Mouse (Mus musculus): ENCODE results near the gene Nfib. TPM values are rescaled to one million over a fixed set of nuclear protein-coding genes. Genes with fewer than 3 reads are reported as not detected.

Nfib gene
- polyA plus RNA-seq, 1 experiment: 3.9 TPM

DNA sequence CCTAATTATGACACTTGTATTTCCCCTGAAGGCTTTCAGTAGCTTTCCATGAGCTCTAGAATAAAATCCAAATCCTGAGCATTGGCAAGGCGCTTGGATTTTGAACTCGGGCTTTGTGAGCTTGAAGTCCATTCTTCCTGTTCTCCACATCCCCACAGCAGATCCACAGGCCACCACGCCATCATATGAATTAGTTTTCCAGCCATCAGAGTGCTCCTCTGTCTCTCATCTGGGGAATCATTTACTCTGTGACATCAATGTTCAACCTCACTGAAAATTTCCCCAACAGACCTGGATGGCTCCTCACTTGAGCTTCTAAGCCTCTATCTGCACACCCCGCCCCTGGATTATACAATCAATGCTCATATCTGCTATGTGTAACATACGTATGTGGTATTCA, 262.1 kb downstream of the Nfib start:
- Histone ChIP-seq H3K36me3 (ENCODE audit: control insufficient read depth, insufficient read depth, low read length) (no peaks in the 10 kb centered on the region), H3K27me3 (ENCODE audit: control insufficient read depth, insufficient read depth, low read length) (no peaks in the 10 kb centered on the region), H3K27ac (ENCODE audit: control insufficient read depth, insufficient read depth, low read length) (no peak overlapping the region), H3K4me1 (replicated peaks; ENCODE audit: control insufficient read depth, insufficient read depth, low read length) (no peaks in the 10 kb centered on the region), H3K4me3 (ENCODE audit: control insufficient read depth, insufficient read depth, low read length) (no peak overlapping the region)
- TF ChIP-seq POLR2A (IDR thresholded peaks at IDR 0.05; ENCODE audit: control insufficient read depth, extremely low read depth, insufficient read depth, low read length, poor library complexity): no peak
- TF ChIP-seq CTCF (IDR thresholded peaks at IDR 0.05; ENCODE audit: borderline replicate concordance, control insufficient read depth, extremely low read depth, insufficient read depth, low read length, poor library complexity): no peak
- DNase-seq: no peak
- WGBS: 95% methylated on average over 5 of the region's 5 CpGs

GRCm38 (mm10) chr4:82443003-82443402, 262.5 kb downstream of the Nfib start:
- Histone ChIP-seq H3K4me1 (replicated peaks; ENCODE audit: control insufficient read depth, insufficient read depth, low read length) (no peaks in the 10 kb centered on the region), H3K27me3 (ENCODE audit: control insufficient read depth, insufficient read depth, low read length) (no peaks in the 10 kb centered on the region), H3K27ac (ENCODE audit: control insufficient read depth, insufficient read depth, low read length) (no peak overlapping the region), H3K4me3 (ENCODE audit: control insufficient read depth, insufficient read depth, low read length) (no peak overlapping the region), H3K36me3 (ENCODE audit: control insufficient read depth, insufficient read depth, low read length) (no peaks in the 10 kb centered on the region)
- 94% methylated on average over 5 of the region's 5 CpGs for WGBS
- no peak for DNase-seq
- TF ChIP-seq CTCF (IDR thresholded peaks at IDR 0.05; ENCODE audit: borderline replicate concordance, control insufficient read depth, extremely low read depth, insufficient read depth, low read length, poor library complexity) (no peak), POLR2A (IDR thresholded peaks at IDR 0.05; ENCODE audit: control insufficient read depth, extremely low read depth, insufficient read depth, low read length, poor library complexity) (no peak)

GRCm38 (mm10) chr4:82440606-82441005, 264.9 kb downstream of the Nfib start:
- 89% methylated on average over 2 of the region's 2 CpGs for WGBS
- TF ChIP-seq POLR2A (IDR thresholded peaks at IDR 0.05; ENCODE audit: control insufficient read depth, extremely low read depth, insufficient read depth, low read length, poor library complexity) (no peak), CTCF (IDR thresholded peaks at IDR 0.05; ENCODE audit: borderline replicate concordance, control insufficient read depth, extremely low read depth, insufficient read depth, low read length, poor library complexity) (no peak)
- no peak for DNase-seq
- Histone ChIP-seq H3K4me1 (replicated peaks; ENCODE audit: control insufficient read depth, insufficient read depth, low read length) (no peaks in the 10 kb centered on the region), H3K4me3 (ENCODE audit: control insufficient read depth, insufficient read depth, low read length) (no peak overlapping the region), H3K27ac (ENCODE audit: control insufficient read depth, insufficient read depth, low read length) (no peak overlapping the region), H3K36me3 (ENCODE audit: control insufficient read depth, insufficient read depth, low read length) (no peaks in the 10 kb centered on the region), H3K27me3 (ENCODE audit: control insufficient read depth, insufficient read depth, low read length) (no peaks in the 10 kb centered on the region)

GRCm38 (mm10) chr4:82439813-82440212, 265.7 kb downstream of the Nfib start:
- no peak for TF ChIP-seq POLR2A (IDR thresholded peaks at IDR 0.05; ENCODE audit: control insufficient read depth, extremely low read depth, insufficient read depth, low read length, poor library complexity)
- no peak for TF ChIP-seq CTCF (IDR thresholded peaks at IDR 0.05; ENCODE audit: borderline replicate concordance, control insufficient read depth, extremely low read depth, insufficient read depth, low read length, poor library complexity)
- Histone ChIP-seq H3K4me1 (replicated peaks; ENCODE audit: control insufficient read depth, insufficient read depth, low read length) (no peaks in the 10 kb centered on the region), H3K27me3 (ENCODE audit: control insufficient read depth, insufficient read depth, low read length) (no peaks in the 10 kb centered on the region), H3K4me3 (ENCODE audit: control insufficient read depth, insufficient read depth, low read length) (no peak overlapping the region), H3K36me3 (ENCODE audit: control insufficient read depth, insufficient read depth, low read length) (no peaks in the 10 kb centered on the region), H3K27ac (ENCODE audit: control insufficient read depth, insufficient read depth, low read length) (no peak overlapping the region)
- no peak for DNase-seq
- 91% methylated on average over 8 of the region's 8 CpGs for WGBS

- WGBS: 95% methylated on average over 5 of the region's 5 CpGs
- Histone ChIP-seq H3K4me1 (replicated peaks; ENCODE audit: control insufficient read depth, insufficient read depth, low read length) (no peaks in the 10 kb centered on the region), H3K27ac (ENCODE audit: control insufficient read depth, insufficient read depth, low read length) (no peak overlapping the region), H3K4me3 (ENCODE audit: control insufficient read depth, insufficient read depth, low read length) (no peak overlapping the region), H3K27me3 (ENCODE audit: control insufficient read depth, insufficient read depth, low read length) (no peaks in the 10 kb centered on the region), H3K36me3 (ENCODE audit: control insufficient read depth, insufficient read depth, low read length) (no peaks in the 10 kb centered on the region)
- no peak for DNase-seq
- TF ChIP-seq CTCF (IDR thresholded peaks at IDR 0.05; ENCODE audit: borderline replicate concordance, control insufficient read depth, extremely low read depth, insufficient read depth, low read length, poor library complexity): no peak
- TF ChIP-seq POLR2A (IDR thresholded peaks at IDR 0.05; ENCODE audit: control insufficient read depth, extremely low read depth, insufficient read depth, low read length, poor library complexity): no peak
These were observed 266.9 kb downstream of the Nfib start for GRCm38 (mm10) chr4:82438631-82439030.

- TF ChIP-seq CTCF (IDR thresholded peaks at IDR 0.05; ENCODE audit: borderline replicate concordance, control insufficient read depth, extremely low read depth, insufficient read depth, low read length, poor library complexity) (no peak), POLR2A (IDR thresholded peaks at IDR 0.05; ENCODE audit: control insufficient read depth, extremely low read depth, insufficient read depth, low read length, poor library complexity) (no peak)
- no peaks in the 10 kb centered on the region for H3K4me1 ChIP-seq (replicated peaks; ENCODE audit: control insufficient read depth, insufficient read depth, low read length)
- H3K27me3 ChIP-seq (ENCODE audit: control insufficient read depth, insufficient read depth, low read length): no peaks in the 10 kb centered on the region
- WGBS: 92% methylated on average over 12 of the region's 12 CpGs
- H3K4me3 ChIP-seq (ENCODE audit: control insufficient read depth, insufficient read depth, low read length): no peak overlapping the region
- no peak for DNase-seq
- H3K36me3 ChIP-seq (ENCODE audit: control insufficient read depth, insufficient read depth, low read length): no peaks in the 10 kb centered on the region
- no peak overlapping the region for H3K27ac ChIP-seq (ENCODE audit: control insufficient read depth, insufficient read depth, low read length)
These were observed 267.8 kb downstream of the Nfib start for GRCm38 (mm10) chr4:82437533-82438318.

All from thymus, adult 2 months (tissue).